Mouse (Mus musculus): ENCODE data around the gene Mrps34.

- no peak for TF ChIP-seq CTCF (IDR thresholded peaks at IDR 0.05; ENCODE audit: insufficient read depth, low read length)
- no peak for TF ChIP-seq POLR2A (IDR thresholded peaks at IDR 0.05; ENCODE audit: borderline replicate concordance, extremely low read depth, low read depth, low read length)
These were observed 38.2 kb downstream of the Mrps34 start for GRCm38 (mm10) chr17:24933163-24933562.
